Mouse (Mus musculus): ENCODE results near the gene Fgfbp3.

DNA sequence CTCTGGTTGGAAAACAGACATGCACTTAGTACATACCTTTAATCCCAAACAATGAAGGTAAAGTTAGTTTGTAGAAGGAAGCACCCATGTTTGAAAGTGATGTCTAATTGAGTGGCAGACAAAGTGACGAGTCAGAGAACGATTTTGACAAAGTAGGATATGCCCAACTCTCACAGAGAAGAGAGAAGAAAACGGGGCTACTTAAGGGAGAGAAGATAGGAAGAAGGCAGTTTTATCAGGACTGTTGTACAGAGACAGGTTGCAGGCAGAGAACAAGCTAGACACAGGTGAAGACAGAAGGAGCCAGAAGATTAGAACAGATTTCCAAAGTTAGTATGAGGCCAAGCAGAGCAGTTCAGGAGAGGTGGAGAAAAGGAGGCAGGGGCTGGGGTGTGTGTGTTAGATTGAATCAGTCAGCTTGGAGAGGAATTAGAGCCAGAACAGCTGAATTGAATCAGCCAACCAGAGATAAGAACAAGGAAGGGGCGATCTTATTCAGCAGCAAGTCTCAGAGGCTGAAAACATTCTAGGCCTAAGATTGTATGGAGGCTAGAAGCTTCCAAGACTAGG, 34.3 kb upstream of the Fgfbp3 start:
- no peak for TF ChIP-seq CTCF (IDR thresholded peaks at IDR 0.05; ENCODE audit: low read depth)
- no peak for TF ChIP-seq EP300 (IDR thresholded peaks at IDR 0.05; ENCODE audit: low read depth)
